8 mouse cellular contexts compared by ENCODE assay signal in genomic region chr6:7120136-7120535, GRCm38 (mm10).
DNase-seq lines count a peak whose midpoint lies in the region; ATAC-seq and TF ChIP-seq lines count a peak whose summit lies in the region.

No protein-coding gene starts in this region.

- TF ChIP-seq POLR2A in heart, adult 2 months (IDR thresholded peaks at IDR 0.05; ENCODE audit: insufficient read depth, low read depth, low read length): no peak

- TF ChIP-seq CTCF in heart, adult 2 months (IDR thresholded peaks at IDR 0.05): peak; percentile 70
- TF ChIP-seq CTCF in layer of hippocampus, adult 2 months (conservative IDR thresholded peaks at IDR 0.05): peak; percentile 74

- H3K4me3 ChIP-seq in heart, adult 2 months: no peak overlapping the region
- H3K4me3 ChIP-seq in heart, embryonic 11.5 days (ENCODE audit: low read depth, low read length): no peak overlapping the region
- no peak overlapping the region for H3K4me3 ChIP-seq in layer of hippocampus, adult 2 months

- 30% methylated on average over 4 of the region's 4 CpGs for WGBS in heart, adult 2 months
- WGBS in heart, embryonic 11.5 days (ENCODE audit: insufficient replicate concordance): 27% methylated on average over 4 of the region's 4 CpGs

- no peaks in the 10 kb centered on the region for H3K27me3 ChIP-seq in heart, adult 2 months (ENCODE audit: control insufficient read depth, insufficient read depth, low read length)
- no peaks in the 10 kb centered on the region for H3K27me3 ChIP-seq in heart, embryonic 11.5 days (ENCODE audit: control insufficient read depth, insufficient read depth, low read length)

- no peak overlapping the region for H3K27ac ChIP-seq in heart, adult 2 months
- no peak overlapping the region for H3K27ac ChIP-seq in heart, embryonic 11.5 days (ENCODE audit: low read depth, low read length)
- no peak overlapping the region for H3K27ac ChIP-seq in layer of hippocampus, adult 2 months

- H3K36me3 ChIP-seq in heart, adult 2 months (ENCODE audit: control insufficient read depth, insufficient read depth, low read length): no peaks in the 10 kb centered on the region
- H3K36me3 ChIP-seq in heart, embryonic 11.5 days (ENCODE audit: control insufficient read depth, insufficient read depth, low read length): no peaks in the 10 kb centered on the region

- TF ChIP-seq EP300 in heart, adult 2 months (IDR thresholded peaks at IDR 0.05; ENCODE audit: insufficient read depth, low read depth, low read length): no peak

- ATAC-seq in heart, embryonic 11.5 days (replicated peaks; ENCODE audit: insufficient number of reproducible peaks, low FRiP score, low TSS enrichment): no peak
- ATAC-seq in megakaryocyte-erythroid progenitor cell, adult 5-6 weeks (replicated peaks; ENCODE audit: low FRiP score, low TSS enrichment, poor library complexity, severe bottlenecking): peak; percentile 70; the same call in 1 of the 2 replicates
- ATAC-seq in monocyte, adult 5-6 weeks (replicated peaks; ENCODE audit: insufficient number of reproducible peaks, low FRiP score, low TSS enrichment, poor library complexity, severe bottlenecking): no peak

- no peak overlapping the region for H3K9ac ChIP-seq in heart, adult 2 months (ENCODE audit: low read depth, low read length)
- H3K9ac ChIP-seq in heart, embryonic 11.5 days (ENCODE audit: low read depth, low read length): no peak overlapping the region

- peak in 1 of 2 experiments; percentile 4 for DNase-seq in heart, adult 2 months
- DNase-seq in 3T3-L1 (ENCODE audit: low read depth, low spot score) (peak; percentile 63), adipocyte (ENCODE audit: low spot score) (peak; percentile 79)
- DNase-seq in forelimb bud, embryonic 11.5 days (ENCODE audit: low read depth, low spot score): peak; percentile 61
- DNase-seq in layer of hippocampus, adult 2 months (ENCODE audit: low spot score in 2 of 2): peak; percentile 2 to 35

- H3K79me2 ChIP-seq in heart, adult 2 months (replicated peaks; ENCODE audit: control insufficient read depth, insufficient read depth, low read length): no peaks in the 10 kb centered on the region

- no peaks in the 10 kb centered on the region for H3K9me3 ChIP-seq in heart, embryonic 11.5 days (replicated peaks; ENCODE audit: control insufficient read depth, low read length)

- no peak overlapping the region for H3K4me2 ChIP-seq in heart, embryonic 11.5 days

- intact Hi-C loops in heart, adult 2 months (cut with DNase I): loop anchor here (10.0 kb wide), 1 partner anchor 1265 kb away; no protein-coding TSS in a partner anchor

- H3K4me1 ChIP-seq in heart, adult 2 months (ENCODE audit: control insufficient read depth, insufficient read depth, low read length): no peaks in the 10 kb centered on the region
- H3K4me1 ChIP-seq in heart, embryonic 11.5 days (ENCODE audit: control insufficient read depth, insufficient read depth, low read length): no peaks in the 10 kb centered on the region
